Mouse (Mus musculus) left cerebral cortex, postnatal 4 days (tissue): Measurements from ENCODE around the gene Grm2. TPM values are rescaled to one million over a fixed set of nuclear protein-coding genes. Genes with fewer than 3 reads are reported as not detected.
"Not testable (repeated sequence)": the region's sequence is repeated elsewhere in the genome, so short reads cannot be mapped to it uniquely, and the experiment has no call there.

Source experiments
- DNase-seq: peaks from one replicate; pipeline ENCODE4 v3.0.0-alpha.2; 2022
- intact Hi-C: fragments of 180-260 bp; cut with DNase I; formaldehyde crosslinking; loops from one replicate; pipeline ENCODE4 v1.15.1; 2025
- total RNA-seq, 2 experiments: library from RNA; stranded (reverse); gene quantifications; 2 replicates each; pipeline ENCODE4 v1.2.3; 2021

Grm2 gene
- total RNA-seq, 2 experiments from 2014 or later: 43.6 to 48.3 TPM

GRCm38 (mm10) chr9:106657592-106657991 is 1.7 kb upstream of the Grm2 start:
- intact Hi-C loops: no loop called here
- DNase-seq: no peak

GRCm38 (mm10) chr9:106656820-106657219 is 938 bp upstream of the Grm2 start:
- intact Hi-C loops: no loop called here
- DNase-seq: no peak

GRCm38 (mm10) chr9:106652720-106653119 is 3.2 kb downstream of the Grm2 start:
- intact Hi-C loops: no loop called here
- no peak for DNase-seq

- DNase-seq: no peak
- intact Hi-C loops: loop anchor here (10.0 kb wide), 1 partner anchor 112 kb away; no protein-coding TSS in a partner anchor
Measured at GRCm38 (mm10) chr9:106647226-106647625, 8.7 kb downstream of the Grm2 start.

GRCm38 (mm10) chr9:106645684-106646271 is 10.1 kb downstream of the Grm2 start:
- no peak for DNase-seq
- intact Hi-C loops: loop anchor here (10.0 kb wide), 1 partner anchor 111 kb away; no protein-coding TSS in a partner anchor

- intact Hi-C loops: loop anchor here (5.0 to 10.0 kb wide), 2 partner anchors 41 to 109 kb away; no protein-coding TSS in a partner anchor
- DNase-seq: no peak
Measured at GRCm38 (mm10) chr9:106643787-106644186, 12.1 kb downstream of the Grm2 start.

- peak; percentile 89 for DNase-seq
- intact Hi-C loops: loop anchor here (5.0 to 10.0 kb wide), 2 partner anchors 41 to 108 kb away; no protein-coding TSS in a partner anchor
Measured at GRCm38 (mm10) chr9:106643128-106643527, 12.8 kb downstream of the Grm2 start.

- intact Hi-C loops: loop anchor here (5.0 to 10.0 kb wide), 2 partner anchors 39 to 107 kb away; no protein-coding TSS in a partner anchor
- DNase-seq: no peak
Measured at GRCm38 (mm10) chr9:106641346-106641745, 14.5 kb downstream of the Grm2 start.

GRCm38 (mm10) chr9:106638154-106638553 is 17.7 kb downstream of the Grm2 start:
- no peak for DNase-seq
- intact Hi-C loops: no loop called here

GRCm38 (mm10) chr9:106632185-106632584 is 23.7 kb downstream of the Grm2 start:
- intact Hi-C loops: no loop called here
- no peak for DNase-seq

GRCm38 (mm10) chr9:106627796-106628195 is 28.1 kb downstream of the Grm2 start:
- DNase-seq, intact Hi-C loops: not testable (repeated sequence)

- intact Hi-C loops: no loop called here
- DNase-seq: no peak
Measured at GRCm38 (mm10) chr9:106626282-106626681, 29.6 kb downstream of the Grm2 start, which contains the start of gene Iqcf6. Gene Iqcf6, plus strand, starts transcription at chr9:106626582.

GRCm38 (mm10) chr9:106617496-106617895 is 38.4 kb downstream of the Grm2 start:
- intact Hi-C loops: no loop called here
- DNase-seq: no peak

- intact Hi-C loops: no loop called here
Measured at GRCm38 (mm10) chr9:106616306-106616705, 39.6 kb downstream of the Grm2 start.

GRCm38 (mm10) chr9:106614616-106615015 is 41.3 kb downstream of the Grm2 start:
- no peak for DNase-seq
- intact Hi-C loops: no loop called here

More at GRCm38 (mm10) chr9:106616306-106616705, 39.6 kb downstream of the Grm2 start:
- DNase-seq: peak; percentile 41

GRCm38 (mm10) chr9:106613951-106614350 is 41.9 kb downstream of the Grm2 start:
- DNase-seq: no peak
- intact Hi-C loops: no loop called here

GRCm38 (mm10) chr9:106610727-106611126 is 45.2 kb downstream of the Grm2 start:
- intact Hi-C loops: no loop called here
- DNase-seq: no peak

GRCm38 (mm10) chr9:106600546-106600945 is 55.3 kb downstream of the Grm2 start:
- intact Hi-C loops: loop anchor here (5.0 kb wide), 1 partner anchor 42 kb away; no protein-coding TSS in a partner anchor
- DNase-seq: peak; percentile 68

GRCm38 (mm10) chr9:106598466-106598865 is 57.4 kb downstream of the Grm2 start:
- intact Hi-C loops: no loop called here
- DNase-seq: no peak

GRCm38 (mm10) chr9:106595836-106596235 is 60.0 kb downstream of the Grm2 start:
- DNase-seq: no peak
- intact Hi-C loops: no loop called here

- DNase-seq, intact Hi-C loops: not testable (repeated sequence)
Measured at GRCm38 (mm10) chr9:106595402-106595801, 60.5 kb downstream of the Grm2 start.
